Mouse (Mus musculus) erythroblast, embryonic 14.5 days (primary cell): ENCODE measurements around the gene Pck1.

Experiments
- GATA1 ChIP-seq: IDR thresholded peaks from 2 replicates; pipeline ENCODE4 v1.6.1; 2012; ENCODE audit warnings: low read length, inconsistent platforms, mixed read lengths
- TAL1 ChIP-seq: IDR thresholded peaks from 3 replicates; pipeline ENCODE4 v1.6.1; 2012; ENCODE audit warnings: low read length, inconsistent platforms, mixed read lengths

- TF ChIP-seq GATA1 (no peak), TAL1 (no peak)
Observed at GRCm38 (mm10) chr2:173145808-173146207, 7.0 kb upstream of the Pck1 start.
